Mouse (Mus musculus) mouse trophoblast stem cell (cell line): ENCODE measurements around the gene Gm3278.
"Not testable (repeated sequence)": the region's sequence is repeated elsewhere in the genome, so short reads cannot be mapped to it uniquely, and the experiment has no call there.

Experiments
- in situ Hi-C, 2 experiments: fragments of 300-500 bp; cut with MseI, MboI; formaldehyde crosslinking; loops; 2 replicates in 1 of 2; 3 replicates in 1 of 2; pipeline ENCODE4 v1.15.1; 2025

Gm3278 gene

GRCm38 (mm10) chr14:4892116-4892515, at the start of gene Gm3278:
TSS of gene Gm3278 (plus strand) at chr14:4892416.
- in situ Hi-C loops = not testable (repeated sequence)

GRCm38 (mm10) chr14:4855299-4855980, 36.8 kb upstream of the Gm3278 start, which contains the start of gene Gm3264:
TSS of gene Gm3264 (plus strand) at chr14:4855576.
- in situ Hi-C loops = not testable (repeated sequence)
